Mouse (Mus musculus) WW6 (cell line): ENCODE measurements around the gene Aox4.

Experiments used
- DNase-seq: peaks from one replicate; pipeline ENCODE4 v3.0.0-alpha.2; 2013; ENCODE audit warnings: low read depth, low spot score

The Aox4 gene

GRCm38 (mm10) chr1:58244487-58244886 lies 34.3 kb downstream of the Aox4 start:
- DNase-seq, result no peak

- DNase-seq, result no peak
These were observed 38.3 kb downstream of the Aox4 start for GRCm38 (mm10) chr1:58248518-58248917.

- no peak for DNase-seq
These were observed 43.3 kb downstream of the Aox4 start for GRCm38 (mm10) chr1:58253466-58253865.

- no peak for DNase-seq
These were observed 47.2 kb downstream of the Aox4 start for GRCm38 (mm10) chr1:58257195-58257991.

- no peak for DNase-seq
These were observed 50.1 kb downstream of the Aox4 start for GRCm38 (mm10) chr1:58260311-58260710.

- DNase-seq, result no peak
These were observed 58.0 kb downstream of the Aox4 start for GRCm38 (mm10) chr1:58268231-58268630.

GRCm38 (mm10) chr1:58270807-58271569 lies 60.8 kb downstream of the Aox4 start:
- no peak for DNase-seq

- DNase-seq, result no peak
These were observed 65.7 kb downstream of the Aox4 start for GRCm38 (mm10) chr1:58275879-58276278.

- no peak for DNase-seq
These were observed 67.8 kb downstream of the Aox4 start, which contains the start of gene Aox2 for GRCm38 (mm10) chr1:58278026-58278425. Aox2 (plus strand) TSS chr1:58278326.

- no peak for DNase-seq
These were observed 68.3 kb downstream of the Aox4 start for GRCm38 (mm10) chr1:58278513-58278912.

- DNase-seq, result no peak
These were observed 70.2 kb downstream of the Aox4 start for GRCm38 (mm10) chr1:58280381-58280780.

GRCm38 (mm10) chr1:58280939-58281624 lies 70.9 kb downstream of the Aox4 start:
- no peak for DNase-seq

- no peak for DNase-seq
These were observed 71.4 kb downstream of the Aox4 start for GRCm38 (mm10) chr1:58281625-58281988.

- no peak for DNase-seq
These were observed 74.3 kb downstream of the Aox4 start for GRCm38 (mm10) chr1:58284505-58284904.

- no peak for DNase-seq
These were observed 77.9 kb downstream of the Aox4 start for GRCm38 (mm10) chr1:58288091-58288490.

- DNase-seq, result no peak
These were observed 79.8 kb downstream of the Aox4 start for GRCm38 (mm10) chr1:58289863-58290469.

GRCm38 (mm10) chr1:58291394-58292300 lies 81.5 kb downstream of the Aox4 start:
- DNase-seq, result no peak

GRCm38 (mm10) chr1:58294730-58295129 lies 84.5 kb downstream of the Aox4 start:
- no peak for DNase-seq

- peak; percentile 47 for DNase-seq
These were observed 86.1 kb downstream of the Aox4 start for GRCm38 (mm10) chr1:58296278-58296677.

GRCm38 (mm10) chr1:58296821-58297220 lies 86.6 kb downstream of the Aox4 start:
- DNase-seq, result no peak

- DNase-seq, result no peak
These were observed 88.2 kb downstream of the Aox4 start for GRCm38 (mm10) chr1:58298347-58298746.
